Mouse (Mus musculus): ENCODE results near the gene Sgcd.

- TF ChIP-seq E2F4 (IDR thresholded peaks at IDR 0.05; ENCODE audit: insufficient replicate concordance, low read depth, low read length): no peak
- TF ChIP-seq ELF1 (IDR thresholded peaks at IDR 0.05; ENCODE audit: low read depth, low read length): no peak
- TF ChIP-seq MYC (IDR thresholded peaks at IDR 0.05; ENCODE audit: low read depth, low read length): no peak
- no peak for TF ChIP-seq MAX (IDR thresholded peaks at IDR 0.05; ENCODE audit: low read length)
- TF ChIP-seq BHLHE40 (IDR thresholded peaks at IDR 0.05; ENCODE audit: low read depth, low read length): no peak
- no peak for TF ChIP-seq POLR2A (IDR thresholded peaks at IDR 0.05; ENCODE audit: low read depth, low read length)
- TF ChIP-seq CTCF (conservative IDR thresholded peaks at IDR 0.05 in 1 of 2, IDR thresholded peaks at IDR 0.05 in 1 of 2; ENCODE audit: low read depth in 2 of 2, low read length in 2 of 2): no peak
- TF ChIP-seq EP300 (IDR thresholded peaks at IDR 0.05; ENCODE audit: low read length): no peak
- no peak for TF ChIP-seq ZKSCAN1 (IDR thresholded peaks at IDR 0.05; ENCODE audit: borderline replicate concordance, low read depth, low read length)
- no peak for TF ChIP-seq ETS1 (conservative IDR thresholded peaks at IDR 0.05; ENCODE audit: low read depth, low read length)
These were observed 1106.3 kb downstream of the Sgcd start for GRCm38 (mm10) chr11:46882456-46882855.
